Mouse (Mus musculus) brain, embryonic 14.5 days (tissue): ENCODE measurements around the gene Tcte1.

Experiments
- CTCF ChIP-seq: fragments of 200-500 bp; IDR thresholded peaks from 2 replicates; pipeline ENCODE4 v1.5.1; 2012; ENCODE audit warnings: inconsistent platforms, mild to moderate bottlenecking, moderate library complexity, borderline replicate concordance; ENCODE audit not compliant: insufficient read depth, insufficient read length; ENCODE audit errors: extremely low read depth
- POLR2A ChIP-seq: fragments of 200-500 bp; IDR thresholded peaks from 2 replicates; pipeline ENCODE4 v1.6.1; 2012; ENCODE audit warnings: mild to moderate bottlenecking, inconsistent platforms, borderline replicate concordance; ENCODE audit not compliant: poor library complexity, insufficient read depth, insufficient read length, severe bottlenecking; ENCODE audit errors: extremely low read depth

GRCm38 (mm10) chr17:45474146-45474545, 49.1 kb upstream of the Tcte1 start:
- TF ChIP-seq CTCF (no peak), POLR2A (no peak)
